ENCODE assay signal across 22 mouse cellular contexts in the genomic region with DNA sequence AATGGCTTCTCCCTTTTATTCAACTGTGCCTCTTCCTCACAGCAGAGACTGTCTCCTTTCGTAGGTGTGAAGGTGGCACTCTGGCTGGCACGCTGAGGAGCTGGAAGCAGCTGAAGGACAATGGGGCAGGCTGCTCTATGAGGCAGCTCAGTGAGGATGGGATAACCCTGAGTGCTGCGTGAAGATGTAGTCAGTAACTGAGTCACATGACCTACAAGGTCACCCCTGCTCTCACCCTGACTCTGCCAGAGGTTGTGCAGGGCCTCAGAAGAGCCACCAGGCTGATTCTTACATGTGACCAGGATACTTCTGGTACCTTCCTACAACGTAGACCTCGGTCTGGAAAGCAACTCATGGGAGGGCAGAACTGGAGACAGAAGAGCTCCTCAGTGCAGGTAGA. TPM values are rescaled to one million over a fixed set of nuclear protein-coding genes. Genes with fewer than 3 reads are reported as not detected.
DNase-seq lines count a peak whose midpoint lies in the region; ATAC-seq and TF ChIP-seq lines count a peak whose summit lies in the region.
"Had no signal": no experiment of that assay in that cellular context is flagged by ENCODE, and none has a peak within 500 bp of the region (broad histone marks: within the 10 kb centered on the region; RNA-seq: fewer than 3 reads in every experiment).

No protein-coding gene starts in this region.

- H3K27ac ChIP-seq in heart, embryonic 15.5 days: no peak overlapping the region
- no peak overlapping the region for H3K27ac ChIP-seq in heart, embryonic 12.5 days (ENCODE audit: poor library complexity, severe bottlenecking)
- H3K27ac ChIP-seq in MEL (ENCODE audit: control insufficient read depth, low read depth, low read length): no peak overlapping the region
- H3K27ac ChIP-seq: embryonic facial prominence, embryonic 15.5 days; hindbrain, embryonic 14.5 days; limb, embryonic 13.5 days; liver, embryonic 14.5 days; lung, embryonic 15.5 days; neural tube, embryonic 15.5 days had no signal

- no peak for TF ChIP-seq CTCF in MEL (IDR thresholded peaks at IDR 0.05 in 2 of 3, conservative IDR thresholded peaks at IDR 0.05 in 1 of 3; ENCODE audit: control insufficient read depth in 1 of 3, insufficient read depth in 1 of 3, low read depth in 2 of 3, low read length in 3 of 3, poor library complexity in 1 of 3, severe bottlenecking in 1 of 3)

- no peak for DNase-seq in MEL (ENCODE audit: low read depth, low spot score)
- DNase-seq in adrenal gland, adult (ENCODE audit: inconsistent age in 2 of 2, low spot score in 1 of 2): peak; percentile 72 to 88
- peak; percentile 69 to 72 for DNase-seq in adrenal gland, postnatal 36 days
- DNase-seq in right cerebral cortex, adult 2 months (ENCODE audit: low spot score in 2 of 2): no peak
- no peak for DNase-seq in layer of hippocampus, postnatal 14 days (ENCODE audit: low spot score in 2 of 2)
- DNase-seq: cerebellum, adult 18-20 months; cerebellum, postnatal 36 days; gastrocnemius, postnatal 25 days; lung, postnatal 4 days; retina, postnatal 1 day; right cerebral cortex, postnatal 4 days; thymus, adult 2 months had no signal

- H3K4me1 ChIP-seq in heart, embryonic 15.5 days (replicated peaks): peaks cover 10% of the 10 kb centered on the region; the same call in 1 of the 2 replicates
- H3K4me1 ChIP-seq in heart, embryonic 12.5 days (replicated peaks): peaks cover 20% of the 10 kb centered on the region
- H3K4me1 ChIP-seq in MEL (ENCODE audit: control insufficient read depth in 1 of 2, insufficient read depth in 2 of 2, low read length in 2 of 2): no peaks in the 10 kb centered on the region
- H3K4me1 ChIP-seq: embryonic facial prominence, embryonic 15.5 days; limb, embryonic 13.5 days; lung, embryonic 15.5 days; neural tube, embryonic 15.5 days had no signal

- 66% methylated on average over 5 of the region's 5 CpGs for WGBS in heart, embryonic 15.5 days
- WGBS in heart, embryonic 12.5 days: 71% methylated on average over 5 of the region's 5 CpGs

- ATAC-seq in heart, embryonic 15.5 days (replicated peaks; ENCODE audit: insufficient number of reproducible peaks, insufficient read depth, low FRiP score, low read depth): peak; percentile 34; the same call in 1 of the 2 replicates
- no peak for ATAC-seq in heart, embryonic 12.5 days (ENCODE audit: insufficient number of reproducible peaks, low FRiP score)
- ATAC-seq: CD4-positive, CD25-positive, alpha-beta regulatory T cell, adult 4 months; midbrain, embryonic 16.5 days had no signal

- no peak overlapping the region for H3K4me3 ChIP-seq in heart, embryonic 15.5 days
- H3K4me3 ChIP-seq in heart, embryonic 12.5 days: no peak overlapping the region
- H3K4me3 ChIP-seq in MEL (ENCODE audit: control insufficient read depth in 1 of 2, insufficient read depth in 1 of 2, low read depth in 2 of 2, low read length in 2 of 2): no peak overlapping the region
- H3K4me3 ChIP-seq: embryonic facial prominence, embryonic 15.5 days; limb, embryonic 13.5 days; lung, embryonic 15.5 days; neural tube, embryonic 15.5 days had no signal

- no peaks in the 10 kb centered on the region for H3K9me3 ChIP-seq in heart, embryonic 15.5 days (replicated peaks)
- H3K9me3 ChIP-seq in heart, embryonic 12.5 days (replicated peaks): no peaks in the 10 kb centered on the region
- no peaks in the 10 kb centered on the region for H3K9me3 ChIP-seq in MEL (replicated peaks; ENCODE audit: insufficient read depth, low read length)
- H3K9me3 ChIP-seq: embryonic facial prominence, embryonic 15.5 days; limb, embryonic 13.5 days; lung, embryonic 15.5 days; neural tube, embryonic 15.5 days had no signal

- TF ChIP-seq POLR2A in MEL (IDR thresholded peaks at IDR 0.05; ENCODE audit: control insufficient read depth in 1 of 2, insufficient read depth in 1 of 2, low read depth in 1 of 2, low read length in 2 of 2, poor library complexity in 1 of 2): no peak

- no peak for TF ChIP-seq EP300 in MEL (IDR thresholded peaks at IDR 0.05; ENCODE audit: low read depth in 1 of 2, low read length in 2 of 2)

- H3K27me3 ChIP-seq in heart, embryonic 15.5 days: no peaks in the 10 kb centered on the region
- H3K27me3 ChIP-seq in heart, embryonic 12.5 days (replicated peaks): no peaks in the 10 kb centered on the region
- no peaks in the 10 kb centered on the region for H3K27me3 ChIP-seq in MEL (ENCODE audit: control insufficient read depth in 1 of 2, insufficient read depth in 2 of 2, low read length in 2 of 2)
- H3K27me3 ChIP-seq: embryonic facial prominence, embryonic 15.5 days; limb, embryonic 13.5 days; lung, embryonic 15.5 days; neural tube, embryonic 15.5 days had no signal

- no peak overlapping the region for H3K9ac ChIP-seq in heart, embryonic 15.5 days
- H3K9ac ChIP-seq in heart, embryonic 12.5 days: no peak overlapping the region
- H3K9ac ChIP-seq in MEL (ENCODE audit: control insufficient read depth, low read depth, low read length, poor library complexity, severe bottlenecking): no peak overlapping the region
- H3K9ac ChIP-seq: embryonic facial prominence, embryonic 15.5 days; hindbrain, embryonic 14.5 days; limb, embryonic 13.5 days; liver, embryonic 14.5 days; lung, embryonic 15.5 days; neural tube, embryonic 15.5 days had no signal

- no peak overlapping the region for H3K4me2 ChIP-seq in heart, embryonic 15.5 days
- no peak overlapping the region for H3K4me2 ChIP-seq in heart, embryonic 12.5 days
- H3K4me2 ChIP-seq: embryonic facial prominence, embryonic 15.5 days; hindbrain, embryonic 14.5 days; limb, embryonic 13.5 days; lung, embryonic 15.5 days; neural tube, embryonic 15.5 days had no signal

- H3K79me2 ChIP-seq in MEL (ENCODE audit: control insufficient read depth, insufficient read depth, low read length, poor library complexity): no peaks in the 10 kb centered on the region

- 0 out of 2 replicates have a peak, but pooled peaks cover 7% of the 10 kb centered on the region for H3K36me3 ChIP-seq in heart, embryonic 15.5 days
- H3K36me3 ChIP-seq in heart, embryonic 12.5 days: peaks cover 16% of the 10 kb centered on the region
- peaks cover 0 to 4% of the 10 kb centered on the region in 2 experiments; a peak in 2 of 4 replicates for H3K36me3 ChIP-seq in MEL (ENCODE audit: control insufficient read depth in 1 of 2, insufficient read depth in 2 of 2, low read length in 2 of 2)

- TF ChIP-seq RAD21 in MEL (IDR thresholded peaks at IDR 0.05; ENCODE audit: low read depth, low read length): no peak

TF ChIP-seq in MEL, 35 proteins besides CTCF, POLR2A, EP300 and RAD21:
- TF ChIP-seq MAZ (IDR thresholded peaks at IDR 0.05; ENCODE audit: low read depth, low read length): no peak
- TF ChIP-seq ZMIZ1 (IDR thresholded peaks at IDR 0.05; ENCODE audit: low read depth, low read length): no peak
- 0 out of 2 replicates have a peak, but pooled peaks have one; percentile 20 for TF ChIP-seq USF1 (IDR thresholded peaks at IDR 0.05; ENCODE audit: low read depth, low read length)

RNA-seq across cellular contexts. Expression of a gene that starts 25.6 kb away (rescaled TPM):
- 56.1 and 57.6 TPM in 2 replicates for polyA plus RNA-seq in heart, embryonic 15.5 days (2015; fragmentation: Nextera tagmentation; extraction: Ambion mirVana)
- polyA plus RNA-seq in heart, embryonic 12.5 days (2016; fragmentation: Nextera tagmentation; extraction: Ambion mirVana): 68.1 and 73.1 TPM in 2 replicates
- 56.8 and 57.9 TPM in 2 replicates for total RNA-seq in MEL (2012; rRNA removed)
- polyA plus RNA-seq in MEL (2012; ENCODE audit: insufficient read depth in 1 of 2, insufficient read length in 2 of 2, low read depth in 1 of 2, low replicate concordance in 2 of 2, missing spikeins in 1 of 2): 100 to 1,000 TPM in 1 of 2 experiments, not detected in 1; 121 TPM
- total RNA-seq in adrenal gland, postnatal 36 days (2021): 10 to 100 TPM; 82.3 to 86.2 TPM
- total RNA-seq in layer of hippocampus, postnatal 14 days (2021): 10 to 100 TPM; 68.8 to 72.9 TPM

RNA-seq across cellular contexts. Expression of a gene that starts 29.0 kb away (rescaled TPM):
- 51.0 and 51.4 TPM in 2 replicates for polyA plus RNA-seq in heart, embryonic 15.5 days (2015; fragmentation: Nextera tagmentation; extraction: Ambion mirVana)
- 47.2 and 51.8 TPM in 2 replicates for polyA plus RNA-seq in heart, embryonic 12.5 days (2016; fragmentation: Nextera tagmentation; extraction: Ambion mirVana)
- total RNA-seq in MEL (2012; rRNA removed): 81.8 and 84.9 TPM in 2 replicates
- 100 to 1,000 TPM in 1 of 2 experiments, not detected in 1; 117 TPM for polyA plus RNA-seq in MEL (2012; ENCODE audit: insufficient read depth in 1 of 2, insufficient read length in 2 of 2, low read depth in 1 of 2, low replicate concordance in 2 of 2, missing spikeins in 1 of 2)
- 10 to 100 TPM; 45.4 to 57.4 TPM for total RNA-seq in adrenal gland, postnatal 36 days (2021)
- 10 to 100 TPM; 30.9 to 31.7 TPM for total RNA-seq in layer of hippocampus, postnatal 14 days (2021)

RNA-seq across cellular contexts. Expression of a gene that starts 40.2 kb away (rescaled TPM):
- 38.2 and 51.3 TPM in 2 replicates for polyA plus RNA-seq in heart, embryonic 15.5 days (2015; fragmentation: Nextera tagmentation; extraction: Ambion mirVana)
- 48.1 and 50.0 TPM in 2 replicates for polyA plus RNA-seq in heart, embryonic 12.5 days (2016; fragmentation: Nextera tagmentation; extraction: Ambion mirVana)
- not detected in 2 replicates for total RNA-seq in MEL (2012; rRNA removed)
- under 1 TPM in 1 of 2 experiments, not detected in 1; 0.17 TPM for polyA plus RNA-seq in MEL (2012; ENCODE audit: insufficient read depth in 1 of 2, insufficient read length in 2 of 2, low read depth in 1 of 2, low replicate concordance in 2 of 2, missing spikeins in 1 of 2)
- total RNA-seq in adrenal gland, postnatal 36 days (2021): 10 to 100 TPM; 10.9 to 13.1 TPM
- total RNA-seq in layer of hippocampus, postnatal 14 days (2021): 10 to 100 TPM; 85.2 to 95.5 TPM
- polyA plus RNA-seq: CD4-positive, CD25-positive, alpha-beta regulatory T cell, adult 4 months had no signal

Comparison
In these comparisons a context has a peak if more than half of its experiments do, and no peak if none do; other contexts are left out.
1. DNase-seq: peak in adrenal gland, adult (2 of 2) and adrenal gland, postnatal 36 days (2 of 2); none in MEL (single experiment), right cerebral cortex, adult 2 months (0 of 2) and layer of hippocampus, postnatal 14 days (0 of 2).
2. RNA of a gene that starts 40.2 kb away (total RNA-seq): 85.2 to 95.5 TPM in layer of hippocampus, postnatal 14 days and 10.9 to 13.1 TPM in adrenal gland, postnatal 36 days; not detected in MEL; every median in the first group is over 10 times any median in the second.